Mouse (Mus musculus): ENCODE results near the gene Cnn1. TPM values are rescaled to one million over a fixed set of nuclear protein-coding genes. Genes with fewer than 3 reads are reported as not detected.

Cnn1 gene
- total RNA-seq, 4 experiments from 2014 or later = 1.7 to 4.9 (median 2.1) TPM

GRCm38 (mm10) chr9:22157516-22158265 is 58.7 kb downstream of the Cnn1 start:
- DNase-seq (ENCODE audit: low spot score in 2 of 2) = no peak

Small RNA genes within 50 kb of the gene (microRNA-seq; reads per million reads assigned to microRNA genes)
- not detected for gene Mir7084

Other genes with a start within 250 kb of the Cnn1 start
- gene Dock6, start 246.6 kb upstream of the Cnn1 start, total RNA-seq (2022) = 1 to 10 TPM; 4.7 to 8.3 (median 5.2) TPM
- gene Rab3d, start 181.0 kb upstream of the Cnn1 start, total RNA-seq (2022) = 1 to 10 TPM; 2.3 to 6.0 (median 2.9) TPM
- gene Ccdc159, start 171.7 kb upstream of the Cnn1 start, total RNA-seq (2022) = under 1 TPM in 1 of 4 experiments, not detected in 3; 0.38 TPM
- gene Tmem205, start 171.7 kb upstream of the Cnn1 start, total RNA-seq (2022) = 10 to 100 TPM; 11.1 to 13.9 (median 13.1) TPM
- gene Plppr2, start 162.2 kb upstream of the Cnn1 start, total RNA-seq (2022) = 1 to 10 TPM in 1 of 4 experiments, under 1 TPM in 3; 0.36 to 1.1 (median 0.60) TPM
- 1 to 10 TPM; 2.4 to 3.0 (median 2.7) TPM for gene Swsap1, start 143.5 kb upstream of the Cnn1 start, total RNA-seq (2022)
- under 1 TPM in 2 of 4 experiments, not detected in 2; 0.17 to 0.31 TPM for gene Epor, start 135.7 kb upstream of the Cnn1 start, total RNA-seq (2022)
- under 1 TPM; 0.27 to 0.88 (median 0.63) TPM for gene Rgl3, start 109.8 kb upstream of the Cnn1 start, total RNA-seq (2022)
- gene Ccdc151, start 96.6 kb upstream of the Cnn1 start, total RNA-seq (2022) = not detected
- gene Prkcsh, start 96.4 kb upstream of the Cnn1 start, total RNA-seq (2022) = 10 to 100 TPM; 25.3 to 27.8 (median 26.4) TPM
- under 1 TPM in 1 of 4 experiments, not detected in 3; 0.08 TPM for gene Elavl3, start 47.2 kb upstream of the Cnn1 start, total RNA-seq (2022)
- not detected for gene Gm49318, start 28.0 kb upstream of the Cnn1 start, total RNA-seq (2022)
- 1 to 10 TPM; 3.2 to 5.8 (median 4.1) TPM for gene Zfp653, start 27.8 kb upstream of the Cnn1 start, total RNA-seq (2022)
- 100 to 1,000 TPM in 1 of 4 experiments, 10 to 100 TPM in 3; 79.8 to 101 (median 93.0) TPM for gene Ecsit, start 13.8 kb upstream of the Cnn1 start, total RNA-seq (2022)
- gene Elof1, start 18.0 kb downstream of the Cnn1 start, total RNA-seq (2022) = 10 to 100 TPM; 37.2 to 44.8 (median 43.2) TPM
- gene Acp5, start 36.5 kb downstream of the Cnn1 start, total RNA-seq (2022) = 1 to 10 TPM in 2 of 4 experiments, under 1 TPM in 2; 0.17 to 2.9 (median 1.4) TPM
- 10 to 100 TPM; 30.6 to 39.5 (median 34.8) TPM for gene Pigyl, start 57.6 kb downstream of the Cnn1 start, total RNA-seq (2022)
- gene Zfp872, start 88.9 kb downstream of the Cnn1 start, total RNA-seq (2022) = not detected
- 1 to 10 TPM; 4.7 to 7.5 (median 6.8) TPM for gene Zfp809, start 126.5 kb downstream of the Cnn1 start, total RNA-seq (2022)
- gene Zfp599, start 160.7 kb downstream of the Cnn1 start, total RNA-seq (2022) = not detected
- gene Zfp810, start 208.4 kb downstream of the Cnn1 start, total RNA-seq (2022) = under 1 TPM; 0.29 to 0.56 (median 0.43) TPM

All from gastrocnemius, adult 8-10 months (tissue).